Mouse (Mus musculus) intestine, postnatal 0 days (tissue): Measurements from ENCODE around the gene Gal3st2. TPM values are rescaled to one million over a fixed set of nuclear protein-coding genes. Genes with fewer than 3 reads are reported as not detected.
"Not testable (repeated sequence)": the region's sequence is repeated elsewhere in the genome, so short reads cannot be mapped to it uniquely, and the experiment has no call there.

Experiments
- ATAC-seq: fragments of 200-750 bp; cut with Nextera tagmentation; 2 replicates; pipeline ENCODE4 v1.8.0; 2017; ENCODE audit warnings: mild to moderate bottlenecking, moderate TSS enrichment, moderate library complexity
- H3K27ac ChIP-seq: fragments of 300-500 bp; sonication (generic); 2 replicates; pipeline ENCODE4 v1.5.1; 2014; ENCODE audit warnings: mild to moderate bottlenecking, low read depth, low read length, moderate library complexity
- H3K27me3 ChIP-seq: fragments of 300-500 bp; sonication (generic); replicated peaks from 2 replicates; pipeline ENCODE4 v1.6.1; 2014; ENCODE audit warnings: low read length, mixed read lengths; ENCODE audit not compliant: control insufficient read depth, insufficient read depth
- H3K36me3 ChIP-seq: fragments of 300-500 bp; sonication (generic); 2 replicates; pipeline ENCODE4 v1.6.1; 2014; ENCODE audit warnings: mild to moderate bottlenecking, moderate library complexity; ENCODE audit not compliant: control insufficient read depth, insufficient read depth
- H3K4me1 ChIP-seq: fragments of 300-500 bp; sonication (generic); replicated peaks from 2 replicates; pipeline ENCODE4 v1.6.1; 2014; ENCODE audit warnings: antibody characterized with exemption, low read length, mixed read lengths; ENCODE audit not compliant: control insufficient read depth, insufficient read depth
- H3K4me2 ChIP-seq: fragments of 300-500 bp; sonication (generic); replicated peaks from 2 replicates; pipeline ENCODE4 v1.6.1; 2014; ENCODE audit warnings: low read depth, mild to moderate bottlenecking, moderate library complexity
- H3K4me3 ChIP-seq: fragments of 300-500 bp; sonication (generic); 2 replicates; pipeline ENCODE4 v1.5.1; 2014; ENCODE audit warnings: low read depth, low read length
- H3K9ac ChIP-seq: fragments of 300-500 bp; sonication (generic); 2 replicates; pipeline ENCODE4 v1.6.1; 2014; ENCODE audit warnings: mild to moderate bottlenecking, low read depth, low read length
- H3K9me3 ChIP-seq: fragments of 300-500 bp; sonication (generic); 2 replicates; pipeline ENCODE4 v1.6.1; 2016; ENCODE audit warnings: mixed run types; ENCODE audit not compliant: control insufficient read depth
- CTCF ChIP-seq: sonication (generic); IDR thresholded peaks from 2 replicates; pipeline ENCODE4 v1.5.1; 2016; ENCODE audit warnings: low read depth, mild to moderate bottlenecking, control low read depth, antibody characterized with exemption, moderate library complexity
- WGBS: fragments of 180-500 bp; shearing (Covaris S2); extraction: QIAGEN DNeasy Blood & Tissue Kit; methylation state at CpG from one replicate; pipeline ENCODE4 v1.1.7; 2014; 5-methylcytosine and 5-hydroxymethylcytosine counted together
- polyA plus RNA-seq: library from polyadenylated mRNA; unstranded; fragments of >200 nt; fragmentation: Nextera tagmentation; extraction: Ambion mirVana; gene quantifications from 2 replicates; pipeline ENCODE4 v1.2.1, GENCODE M21; 2015

Gene Gal3st2
- polyA plus RNA-seq, 1 experiment from 2014 or later, result 14.1 TPM

- Histone ChIP-seq H3K27ac (peak overlapping the region; percentile 96), H3K4me2 (peak overlapping the region; percentile 82), H3K27me3 (no peaks in the 10 kb centered on the region), H3K9me3 (no peaks in the 10 kb centered on the region), H3K36me3 (peaks cover 20% of the 10 kb centered on the region; the same call in 1 of the 2 replicates), H3K4me1 (no peaks in the 10 kb centered on the region), H3K4me3 (peak overlapping the region; percentile 49), H3K9ac (peak overlapping the region; percentile 58)
- peak; percentile 96 for ATAC-seq
- WGBS, result under 1% methylated on average over 30 of the region's 30 CpGs
- TF ChIP-seq CTCF, result peak; percentile 53
These were observed 35.9 kb upstream of the Gal3st2 start for GRCm38 (mm10) chr1:93825105-93825674.

DNA sequence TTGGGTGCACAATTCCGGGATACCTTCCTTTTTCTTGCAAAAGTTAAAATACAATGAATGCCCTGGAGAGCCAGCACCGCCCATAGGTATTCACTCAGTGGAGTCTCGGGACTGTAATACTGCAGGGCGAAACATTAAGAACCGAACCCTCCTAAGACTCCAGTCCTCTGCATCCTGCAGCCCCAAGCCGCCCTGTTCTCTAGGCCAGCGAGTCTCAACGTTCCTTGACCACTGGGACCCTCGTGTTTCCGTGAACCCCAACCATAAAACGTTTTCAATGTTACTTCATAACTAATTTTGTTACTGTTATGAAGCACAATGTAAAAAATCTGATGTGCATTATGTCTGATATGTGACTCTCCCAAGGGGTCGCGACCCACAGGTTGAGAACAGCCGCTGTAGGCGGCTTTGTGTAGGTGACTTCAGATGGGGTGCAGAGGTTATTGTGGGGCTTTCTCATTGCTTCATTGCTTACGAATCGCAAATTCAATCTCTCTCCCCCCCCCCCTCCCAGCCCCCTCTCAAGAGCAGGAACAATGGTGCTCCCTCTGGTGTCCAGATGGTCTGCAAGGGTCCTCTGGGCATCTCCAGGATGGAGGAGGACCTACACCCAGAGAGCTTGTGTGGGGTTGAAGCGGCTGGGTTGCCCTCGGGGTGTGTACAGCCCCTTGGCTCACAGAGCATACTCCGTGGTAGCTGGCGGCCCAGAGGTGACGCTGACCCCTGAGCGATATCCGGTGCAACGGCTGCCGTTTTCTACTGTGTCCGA is 35.2 kb upstream of the Gal3st2 start:
- H3K27me3 ChIP-seq, result no peaks in the 10 kb centered on the region
- TF ChIP-seq CTCF, result peak; percentile 40; the same call in 1 of the 2 replicates
- H3K27ac ChIP-seq, result peak overlapping the region; percentile 96
- no peaks in the 10 kb centered on the region for H3K9me3 ChIP-seq
- H3K4me1 ChIP-seq, result no peaks in the 10 kb centered on the region
- peaks cover 14% of the 10 kb centered on the region; the same call in 1 of the 2 replicates for H3K36me3 ChIP-seq
- 35% methylated on average over 27 of the region's 27 CpGs for WGBS
- H3K9ac ChIP-seq, result peak overlapping the region; percentile 58
- ATAC-seq, result no peak
- peak overlapping the region; percentile 49 for H3K4me3 ChIP-seq
- H3K4me2 ChIP-seq, result peak overlapping the region; percentile 82

- ATAC-seq, result no peak
- Histone ChIP-seq H3K9ac (no peak overlapping the region), H3K27ac (no peak overlapping the region), H3K27me3 (no peaks in the 10 kb centered on the region), H3K4me3 (no peak overlapping the region), H3K4me2 (peak overlapping the region; percentile 82), H3K36me3 (peaks cover 8% of the 10 kb centered on the region; the same call in 1 of the 2 replicates), H3K9me3 (no peaks in the 10 kb centered on the region), H3K4me1 (no peaks in the 10 kb centered on the region)
- TF ChIP-seq CTCF, result no peak
- WGBS, result 92% methylated on average over 9 of the region's 9 CpGs
These were observed 34.6 kb upstream of the Gal3st2 start for GRCm38 (mm10) chr1:93826540-93826835.

DNA sequence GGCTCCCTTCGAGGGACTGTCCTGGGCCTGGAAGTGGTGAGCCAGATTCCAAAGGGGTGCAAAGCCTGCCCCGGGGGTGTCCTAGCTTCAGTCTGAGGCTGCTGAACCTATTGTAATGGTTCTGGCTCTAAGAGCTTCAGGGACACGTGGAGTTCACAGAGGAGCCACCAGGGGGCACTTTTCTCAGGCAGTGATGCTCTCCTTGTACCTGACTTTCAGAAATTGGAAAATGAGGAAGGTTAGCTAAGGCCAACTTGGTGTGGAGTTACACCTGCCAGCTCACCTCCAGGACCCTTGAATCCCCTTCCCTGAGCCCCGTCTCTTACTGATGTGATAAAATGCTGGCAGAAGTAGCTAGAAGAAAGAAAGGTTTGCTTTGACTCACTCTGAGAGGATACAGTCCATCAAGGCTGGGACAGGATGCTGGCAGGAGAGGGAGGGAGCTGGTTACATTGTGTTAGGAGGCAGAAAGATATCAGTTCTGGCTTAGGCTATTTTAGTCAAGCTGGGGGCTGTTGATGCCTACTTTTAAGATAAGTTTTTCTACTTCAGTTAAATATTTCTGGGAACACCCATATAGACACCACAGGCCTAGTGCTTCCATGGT is 28.2 kb upstream of the Gal3st2 start:
- TF ChIP-seq CTCF, result peak; percentile 52
- not testable (repeated sequence) for H3K4me3 ChIP-seq, H3K4me1 ChIP-seq, H3K4me2 ChIP-seq, H3K9ac ChIP-seq, H3K27me3 ChIP-seq, H3K27ac ChIP-seq, H3K9me3 ChIP-seq
- peaks cover 18% of the 10 kb centered on the region for H3K36me3 ChIP-seq
- ATAC-seq, result peak; percentile 53
- WGBS, result 77% methylated on average over 3 of the region's 4 CpGs

DNA sequence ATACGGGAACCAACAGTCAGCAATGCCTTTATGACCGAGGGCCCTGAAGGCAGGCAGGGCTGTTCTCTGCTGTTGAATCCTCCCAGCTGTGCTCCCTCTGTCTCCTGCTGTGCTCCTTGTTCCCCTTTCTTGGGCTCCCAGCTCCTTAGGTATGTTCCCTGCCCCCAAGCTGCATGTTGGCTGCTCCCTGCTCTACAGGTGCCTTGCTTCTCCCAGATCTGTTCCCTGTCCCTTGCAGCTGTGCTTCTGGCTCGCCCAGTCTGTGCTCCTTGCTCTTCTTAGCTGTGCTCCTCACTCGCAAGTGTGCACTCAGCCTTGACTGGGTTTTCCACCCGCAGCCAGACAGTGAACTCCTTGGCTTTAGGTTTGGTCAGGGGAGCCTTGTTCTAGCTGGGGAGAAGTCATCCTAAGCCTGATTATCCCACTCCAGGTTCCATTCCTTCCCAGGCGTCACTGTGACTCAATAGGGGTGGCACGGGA is 26.4 kb upstream of the Gal3st2 start:
- no peak for ATAC-seq
- 86% methylated on average over 7 of the region's 7 CpGs for whole genome bisulfite sequencing
- H3K9me3 ChIP-seq, result no peaks in the 10 kb centered on the region
- peaks cover 19% of the 10 kb centered on the region for H3K36me3 ChIP-seq
- H3K4me1 ChIP-seq, result no peaks in the 10 kb centered on the region
- H3K4me3 ChIP-seq, result no peak overlapping the region
- H3K4me2 ChIP-seq, result no peak overlapping the region
- H3K27ac ChIP-seq, result no peak overlapping the region
- no peak for TF ChIP-seq CTCF
- no peak overlapping the region for H3K9ac ChIP-seq
- no peaks in the 10 kb centered on the region for H3K27me3 ChIP-seq

GRCm38 (mm10) chr1:93835211-93835610 is 25.9 kb upstream of the Gal3st2 start:
- Histone ChIP-seq H3K36me3 (peaks cover 17% of the 10 kb centered on the region), H3K9me3 (no peaks in the 10 kb centered on the region), H3K9ac (no peak overlapping the region), H3K4me1 (no peaks in the 10 kb centered on the region), H3K27ac (no peak overlapping the region), H3K27me3 (no peaks in the 10 kb centered on the region), H3K4me3 (no peak overlapping the region), H3K4me2 (no peak overlapping the region)
- ATAC-seq, result no peak
- WGBS, result 89% methylated on average over 4 of the region's 4 CpGs
- TF ChIP-seq CTCF, result no peak
